Mouse (Mus musculus) spleen, postnatal 14 days (tissue): ENCODE measurements around the gene Pold1.
A peak's percentile ranks its signal among the peaks of the same experiment; 100 is the strongest.

ENCODE experiments used
- DNase-seq, 2 experiments: peaks; one replicate each; pipeline ENCODE4 v3.0.0; 2021 to 2022; ENCODE audit warnings: low spot score in 2 of 2

The Pold1 gene

GRCm38 (mm10) chr7:44525126-44525832 lies 23.4 kb downstream of the Pold1 start:
- DNase-seq, result no peak

DNA sequence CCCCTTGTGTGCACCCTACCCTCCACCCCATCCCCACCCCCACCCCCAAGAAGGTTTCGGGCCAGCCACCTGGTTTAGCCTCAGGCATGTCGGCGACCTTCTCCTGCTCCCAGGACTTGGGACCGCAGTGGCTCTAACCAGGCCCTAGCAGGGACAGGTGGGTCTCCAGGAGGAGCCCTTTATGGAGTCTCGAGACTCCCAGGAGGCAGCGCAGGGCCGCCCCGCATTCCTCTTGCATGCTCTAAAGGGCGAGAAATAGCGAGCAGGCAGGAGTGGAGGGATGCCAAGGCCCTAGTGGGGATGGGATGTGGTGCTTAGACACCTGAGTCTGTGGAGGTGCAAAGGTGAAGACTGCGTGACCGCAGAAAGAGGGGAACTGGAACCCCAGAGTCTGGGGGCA lies 24.1 kb downstream of the Pold1 start, which contains the start of gene Mybpc2:
Mybpc2 (minus strand) TSS at position 155 of the 400 bp plus-strand sequence.
- DNase-seq, result no peak

GRCm38 (mm10) chr7:44523056-44523455 lies 25.6 kb downstream of the Pold1 start:
- DNase-seq, result no peak

GRCm38 (mm10) chr7:44521710-44522109 lies 26.9 kb downstream of the Pold1 start:
- peak in 1 of 2 experiments; percentile 69 for DNase-seq

DNA sequence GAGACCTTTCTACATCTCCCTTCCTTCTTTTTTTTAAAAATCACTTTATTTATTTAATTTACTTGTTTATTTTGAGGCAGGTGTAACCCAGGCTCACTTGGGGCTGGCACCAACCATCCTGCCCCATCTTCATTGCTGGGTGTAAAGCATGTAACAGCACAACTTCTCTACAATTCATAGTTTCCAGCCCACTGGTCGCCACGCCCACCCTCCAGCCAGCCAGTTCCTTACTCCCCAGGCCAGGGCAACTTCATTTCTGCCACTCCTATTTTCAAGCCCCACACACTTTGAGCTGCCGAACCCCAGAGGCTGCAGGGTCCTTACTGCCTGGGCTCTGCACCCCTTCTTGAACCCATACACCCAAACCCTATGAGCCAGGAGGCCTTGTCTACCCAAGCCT lies 27.7 kb downstream of the Pold1 start:
- no peak for DNase-seq

DNA sequence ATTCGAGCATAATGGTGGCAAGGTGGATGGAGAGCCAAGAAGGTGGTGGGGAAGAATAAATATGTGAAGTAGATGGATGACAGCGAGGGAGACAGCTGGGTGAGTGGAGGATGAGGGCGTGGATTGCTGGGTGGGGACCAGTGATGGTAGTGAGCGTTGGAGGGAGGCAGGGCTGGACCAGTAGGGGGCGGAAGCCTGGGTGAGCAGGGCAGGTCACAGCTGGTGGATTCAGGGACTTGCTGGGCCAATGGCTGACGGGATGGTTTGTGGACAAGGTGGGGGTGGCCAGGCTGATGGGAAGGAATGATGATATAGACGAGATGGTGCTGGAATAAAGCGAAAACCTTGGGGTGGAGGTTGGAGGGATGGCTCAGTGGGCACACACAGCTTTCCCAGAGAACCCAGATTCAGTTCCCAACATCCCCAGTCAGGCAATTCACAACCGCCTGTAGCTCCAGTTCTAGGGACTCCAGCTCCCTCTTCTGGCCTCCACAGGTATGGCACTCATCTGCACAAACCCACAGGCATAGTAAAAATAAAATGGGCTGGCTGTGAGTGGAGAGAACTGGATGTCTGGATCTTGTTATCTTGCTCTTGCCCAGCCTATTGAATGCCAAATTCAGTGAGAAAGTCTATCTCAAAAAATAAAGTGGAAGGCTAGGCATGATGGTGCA lies 29.3 kb downstream of the Pold1 start:
- DNase-seq, result no peak

DNA sequence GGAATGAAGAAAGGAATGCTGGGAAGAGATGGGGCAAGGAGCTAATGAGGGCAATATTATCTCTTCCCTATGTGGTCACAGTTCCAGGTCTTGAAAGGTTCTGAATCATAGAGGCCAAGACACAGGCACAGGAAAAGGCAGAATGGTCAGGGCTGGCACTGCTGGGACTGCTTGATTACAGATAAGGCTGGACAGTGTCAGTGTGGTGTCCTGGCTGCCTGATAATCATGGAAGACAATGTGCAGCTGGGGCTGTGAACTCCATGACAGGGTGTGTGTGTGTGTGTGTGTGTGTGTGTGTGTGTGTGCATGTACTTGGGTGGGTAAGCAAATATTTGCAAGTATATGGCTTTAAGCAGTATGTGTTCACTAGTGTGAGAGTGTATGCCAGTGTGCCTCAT lies 41.2 kb downstream of the Pold1 start:
- no peak for DNase-seq

- peak; percentile 57 to 79 for DNase-seq
These were observed 47.0 kb downstream of the Pold1 start for GRCm38 (mm10) chr7:44501563-44502115.

DNA sequence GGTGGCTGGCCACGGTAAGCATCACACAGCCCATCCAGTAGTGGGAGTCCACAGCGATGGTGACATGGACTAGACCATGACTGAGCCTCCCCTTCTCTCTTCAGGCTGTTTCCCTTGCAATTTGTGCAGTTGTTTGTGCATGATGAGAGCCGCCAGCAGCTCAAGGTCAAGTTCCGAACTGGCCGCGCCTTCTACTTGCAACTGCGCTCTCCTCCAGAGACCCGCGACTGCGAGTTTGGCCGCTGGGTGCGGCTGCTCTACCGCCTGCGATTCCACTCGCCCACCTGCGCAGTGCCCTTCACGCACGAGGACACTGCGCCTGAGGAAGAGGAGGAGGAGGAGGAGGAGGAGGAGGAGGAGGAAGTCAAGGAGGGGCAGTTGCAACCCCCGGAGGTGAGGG lies 48.6 kb downstream of the Pold1 start:
- no peak for DNase-seq

- no peak for DNase-seq
These were observed 49.7 kb downstream of the Pold1 start for GRCm38 (mm10) chr7:44498922-44499321.

DNA sequence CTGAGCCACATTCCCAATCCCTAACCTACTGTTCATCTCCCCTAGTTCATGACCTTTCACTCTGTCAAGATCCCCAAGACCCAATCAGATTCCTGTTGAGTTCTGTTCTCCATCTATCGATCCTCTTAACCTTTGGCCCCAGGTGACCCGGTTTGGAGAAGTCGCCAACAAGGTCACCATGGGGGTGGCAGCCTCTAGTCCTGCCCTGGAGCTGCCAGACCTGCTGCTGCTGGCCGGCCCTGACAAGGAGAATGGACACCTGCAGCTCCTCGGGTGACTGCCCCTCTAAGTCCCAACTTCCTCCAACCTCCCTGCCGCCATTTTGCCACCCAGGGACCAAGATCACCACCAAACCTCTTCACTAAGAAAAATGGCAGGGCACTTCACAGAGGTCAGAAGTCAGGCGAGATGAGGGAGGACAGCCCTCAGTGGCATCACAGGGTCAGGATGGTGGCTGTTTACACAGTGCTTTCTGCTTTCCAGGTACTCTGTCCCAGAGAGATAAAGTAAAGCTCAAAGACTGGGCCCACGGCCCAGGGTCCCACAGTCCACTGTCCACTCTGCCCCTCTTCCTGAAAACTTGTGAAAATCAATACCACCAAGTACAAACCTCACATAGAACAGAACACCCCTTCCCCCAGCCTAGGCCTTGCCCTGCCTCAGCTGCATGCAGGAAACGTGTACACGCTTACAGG lies 51.1 kb downstream of the Pold1 start:
- DNase-seq, result no peak

DNA sequence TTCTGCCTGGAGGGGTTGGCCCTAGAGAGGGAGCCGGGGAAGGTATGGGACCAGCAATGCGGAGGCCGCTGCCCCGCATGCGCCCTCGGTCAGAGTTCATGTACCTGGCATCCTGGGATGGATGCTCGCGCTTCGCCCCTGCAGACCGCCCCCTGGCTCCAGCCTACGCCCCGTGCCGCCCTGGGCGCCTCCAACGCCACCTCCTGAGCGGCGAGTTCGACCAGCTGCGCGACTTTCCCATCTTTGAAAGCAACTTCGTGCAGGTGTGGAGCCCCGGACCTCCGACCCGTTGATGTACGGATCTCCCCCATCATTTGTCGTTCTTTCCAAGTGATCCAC lies 51.9 kb downstream of the Pold1 start:
- DNase-seq, result no peak

DNA sequence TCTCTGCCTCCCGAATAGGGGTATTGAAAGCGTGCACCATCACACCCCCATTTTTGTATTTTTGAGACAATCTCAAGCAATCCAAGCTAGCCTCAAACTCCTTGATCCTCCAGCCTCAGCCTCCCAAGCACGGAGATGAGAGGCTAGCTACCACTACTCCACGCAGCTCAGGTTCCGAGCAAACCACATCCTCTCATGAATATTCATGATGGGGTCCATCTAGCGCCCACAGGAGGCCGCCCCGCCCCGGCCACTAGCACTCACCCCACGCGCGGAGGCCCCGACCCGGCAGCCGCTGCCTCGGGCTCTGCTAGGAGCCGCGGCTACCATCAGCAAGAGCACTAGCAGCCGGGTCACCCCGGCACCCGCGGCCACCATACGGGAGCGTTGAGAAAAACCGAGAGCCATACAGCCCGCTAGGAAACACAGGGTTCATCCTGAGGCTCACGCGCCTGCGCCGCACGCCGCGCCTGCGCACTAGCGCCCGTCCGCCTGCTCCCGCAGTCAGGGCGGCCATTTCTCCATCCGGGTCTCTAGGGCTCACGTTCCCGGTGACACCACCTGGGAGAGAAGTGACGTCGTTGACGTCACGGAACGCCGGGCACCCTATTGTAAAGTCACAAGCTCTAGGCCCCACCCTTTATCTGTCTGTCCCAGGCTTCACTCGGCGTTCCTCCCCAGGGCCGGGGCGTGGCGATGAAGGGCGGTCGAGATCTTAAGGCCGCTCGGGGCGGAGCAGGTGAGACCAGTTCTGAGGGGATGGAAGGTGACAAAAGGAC lies 52.5 kb downstream of the Pold1 start, which contains the start of the genes Emc10 and Fam71e1:
Emc10 (minus strand) TSS at position 538 of the 779 bp plus-strand sequence.
Fam71e1 (plus strand) TSS at position 590 of the 779 bp plus-strand sequence.
- peak; percentile 96 for DNase-seq

DNA sequence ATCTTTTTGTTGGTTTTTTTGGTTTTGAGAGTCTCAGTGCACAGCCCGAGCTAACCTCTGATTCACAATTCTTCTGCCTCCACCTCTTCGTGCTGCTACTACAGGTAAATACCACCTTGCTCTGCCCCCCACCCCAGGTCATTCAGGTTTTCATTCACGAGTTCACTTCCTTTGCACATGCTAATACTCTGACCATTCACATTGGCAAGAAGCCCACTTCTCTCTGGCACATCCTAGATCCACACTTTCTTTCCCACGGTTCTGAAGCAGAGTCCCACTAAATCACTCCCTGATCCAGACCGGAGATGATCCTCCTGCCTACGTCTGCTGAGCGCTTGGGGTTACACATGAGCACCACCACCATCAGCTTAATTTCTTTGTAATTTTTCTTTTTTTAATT lies 53.6 kb downstream of the Pold1 start:
- DNase-seq, result no peak

DNA sequence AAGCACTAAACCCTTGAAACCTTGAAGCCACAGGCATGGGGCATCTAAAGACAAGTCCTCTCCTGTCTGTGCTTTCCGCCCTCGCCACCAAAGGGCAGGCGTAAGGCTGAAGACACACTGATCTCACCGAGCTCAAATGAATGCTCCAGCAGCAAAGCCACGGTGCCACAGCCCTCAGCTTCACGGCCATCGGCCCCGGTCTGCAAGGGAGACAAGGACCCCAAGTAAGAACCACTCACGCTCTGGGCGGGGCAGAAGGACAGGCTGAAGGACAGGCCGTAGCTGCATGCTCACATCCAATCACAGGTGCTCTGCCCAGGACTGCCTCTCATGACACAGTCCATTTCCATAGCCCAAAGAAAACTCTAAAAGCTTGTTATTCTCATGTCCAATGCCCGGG lies 54.0 kb downstream of the Pold1 start:
- DNase-seq, result no peak

- no peak for DNase-seq
These were observed 56.4 kb downstream of the Pold1 start for GRCm38 (mm10) chr7:44492166-44492826.

DNA sequence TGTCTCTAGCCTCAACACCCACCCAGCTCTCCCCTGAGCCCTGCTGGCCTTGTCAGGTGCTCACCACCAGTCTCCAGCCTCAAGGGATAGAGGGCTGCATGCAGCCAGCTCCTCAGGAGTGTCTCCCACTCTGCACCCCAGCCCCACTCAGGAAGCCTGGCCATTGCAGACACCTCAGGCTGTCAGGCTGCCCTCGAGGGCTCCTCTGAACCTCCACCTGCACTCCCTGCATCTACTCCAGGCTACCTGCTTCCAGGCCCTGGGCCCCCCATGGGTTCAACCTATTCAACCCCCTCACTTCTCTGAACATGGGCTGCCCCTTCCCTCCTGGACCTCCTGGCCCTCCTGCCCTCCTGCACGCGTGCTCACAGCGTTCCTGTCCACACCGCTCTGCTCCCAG lies 57.3 kb downstream of the Pold1 start:
- DNase-seq, result no peak

DNA sequence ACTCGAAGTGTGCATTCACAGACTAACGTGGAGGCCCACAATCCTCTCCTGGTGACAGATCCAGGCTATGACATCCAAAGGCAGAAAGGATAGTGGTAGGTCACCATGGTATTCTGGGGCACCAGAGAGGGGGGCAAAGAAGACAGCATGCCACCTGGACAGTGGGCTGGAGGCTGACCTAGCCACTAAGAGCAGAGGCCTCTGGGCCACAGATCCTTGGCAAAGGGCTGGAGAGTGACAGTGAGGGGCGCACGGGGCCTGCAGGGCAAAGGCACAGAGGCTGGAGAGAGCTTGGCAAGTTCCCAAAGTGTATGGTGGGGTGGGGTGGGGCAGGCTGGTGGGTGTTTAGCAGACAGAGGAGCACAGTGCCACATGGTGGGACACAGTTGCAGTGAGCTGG lies 58.4 kb downstream of the Pold1 start:
- DNase-seq, result no peak

- no peak for DNase-seq
These were observed 60.1 kb downstream of the Pold1 start for GRCm38 (mm10) chr7:44488545-44488944.

DNA sequence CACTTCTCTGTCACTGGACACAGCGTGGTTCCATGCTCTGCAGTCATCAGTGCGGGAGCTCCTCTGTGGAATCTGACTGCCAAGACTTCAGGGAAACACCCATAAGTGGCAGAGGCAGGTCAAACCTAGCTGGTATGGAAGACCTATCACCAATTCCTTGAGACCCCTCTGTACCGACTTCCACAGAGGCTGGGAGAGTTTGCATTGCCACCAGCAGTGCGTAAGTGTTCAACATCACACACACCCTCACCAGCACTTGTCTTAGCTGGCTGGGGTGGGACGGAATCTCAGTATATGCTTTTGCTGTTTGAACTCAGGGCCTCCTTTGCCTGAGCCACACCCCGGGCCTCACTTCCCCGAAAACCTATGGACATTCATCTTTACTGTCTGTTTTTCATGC lies 60.7 kb downstream of the Pold1 start:
- DNase-seq, result no peak

- DNase-seq, result no peak
These were observed 61.6 kb downstream of the Pold1 start for GRCm38 (mm10) chr7:44486927-44487575.
